Mouse (Mus musculus): ENCODE data around the gene Rchy1. TPM values are rescaled to one million over a fixed set of nuclear protein-coding genes. Genes with fewer than 3 reads are reported as not detected.

Gene Rchy1
- polyA plus RNA-seq (2015; fragmentation: Illumina TruSeq; extraction: RNeasy Lipid Tissue Mini Kit (QIAGEN cat#74804); ENCODE audit: insufficient read depth, low replicate concordance): 121 TPM

GRCm38 (mm10) chr5:91962639-91963440, at the start of gene Rchy1:
Rchy1 (minus strand) TSS chr5:91963068.

GRCm38 (mm10) chr5:91987236-91987635, 24.4 kb upstream of the Rchy1 start, which contains the start of gene Odaph:
Odaph (plus strand) TSS chr5:91987475.

Other genes starting within 250 kb of the Rchy1 start
- 0.59 TPM for gene Odaph, start 24.4 kb upstream of the Rchy1 start, polyA plus RNA-seq (2015; fragmentation: Illumina TruSeq; extraction: RNeasy Lipid Tissue Mini Kit (QIAGEN cat#74804); ENCODE audit: insufficient read depth, low replicate concordance)
- gene Cdkl2, start 80.8 kb upstream of the Rchy1 start, polyA plus RNA-seq (2015; fragmentation: Illumina TruSeq; extraction: RNeasy Lipid Tissue Mini Kit (QIAGEN cat#74804); ENCODE audit: insufficient read depth, low replicate concordance): 1.6 TPM
- gene G3bp2, start 120.7 kb upstream of the Rchy1 start, polyA plus RNA-seq (2015; fragmentation: Illumina TruSeq; extraction: RNeasy Lipid Tissue Mini Kit (QIAGEN cat#74804); ENCODE audit: insufficient read depth, low replicate concordance): 130 TPM
- gene Uso1, start 174.9 kb upstream of the Rchy1 start, polyA plus RNA-seq (2015; fragmentation: Illumina TruSeq; extraction: RNeasy Lipid Tissue Mini Kit (QIAGEN cat#74804); ENCODE audit: insufficient read depth, low replicate concordance): 81.3 TPM